10 mouse cellular contexts compared by ENCODE assay signal in the genomic region with DNA sequence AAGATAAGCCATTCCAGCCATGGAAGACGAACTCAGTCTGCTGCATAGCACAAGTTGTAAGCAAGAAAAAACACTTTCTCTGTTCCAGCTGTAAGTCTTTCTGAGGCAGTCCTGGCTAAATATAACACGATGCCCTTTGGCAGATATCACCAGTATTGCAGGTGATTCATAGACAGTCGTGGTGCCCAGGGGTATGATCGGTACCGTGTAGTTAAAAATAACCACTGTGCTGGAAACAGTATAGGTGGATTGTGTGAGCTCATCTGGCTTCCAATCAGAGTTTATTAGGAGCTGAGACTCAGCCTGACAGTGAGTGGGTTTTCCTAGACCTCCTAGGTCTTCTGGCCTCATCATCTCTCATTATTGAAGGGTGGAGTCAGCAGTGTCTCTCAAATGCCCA.
"Had no signal": no experiment of that assay in that cellular context is flagged by ENCODE, and none has a peak within 500 bp of the region (broad histone marks: within the 10 kb centered on the region; RNA-seq: fewer than 3 reads in every experiment).

No protein-coding gene starts in this region.

- DNase-seq: kidney, postnatal 10 days; kidney, postnatal 36 days; layer of hippocampus, postnatal 36 days; left cerebral cortex, postnatal 4 days; liver, postnatal 0 days; lung, embryonic 14.5 days; right cerebral cortex, adult 18-20 months; right cerebral cortex, postnatal 25 days; thymus, adult 2 months; thymus, postnatal 14 days had no signal
